Mouse (Mus musculus) thymus, adult 2 months (tissue): ENCODE data around the gene Zglp1. TPM values are rescaled to one million over a fixed set of nuclear protein-coding genes. Genes with fewer than 3 reads are reported as not detected.

Experiments
- DNase-seq: peaks from one replicate; pipeline ENCODE4 v3.0.0; 2021
- H3K27ac ChIP-seq: fragments of 200-500 bp; 2 replicates; pipeline ENCODE4 v1.5.1; 2012; ENCODE audit warnings: low read length, control low read depth; ENCODE audit not compliant: control insufficient read depth, insufficient read depth
- H3K27me3 ChIP-seq: fragments of 200-500 bp; 2 replicates; pipeline ENCODE4 v1.6.1; 2012; ENCODE audit warnings: mild to moderate bottlenecking, low read length, moderate library complexity, mixed read lengths; ENCODE audit not compliant: control insufficient read depth, insufficient read depth
- H3K36me3 ChIP-seq: fragments of 200-500 bp; 2 replicates; pipeline ENCODE4 v1.6.1; 2012; ENCODE audit warnings: mild to moderate bottlenecking, low read length, moderate library complexity; ENCODE audit not compliant: control insufficient read depth, insufficient read depth
- H3K4me1 ChIP-seq: fragments of 200-500 bp; replicated peaks from 2 replicates; pipeline ENCODE4 v1.6.1; 2012; ENCODE audit warnings: low read length; ENCODE audit not compliant: control insufficient read depth, insufficient read depth
- H3K4me3 ChIP-seq: fragments of 200-500 bp; 2 replicates; pipeline ENCODE4 v1.5.1; 2012; ENCODE audit warnings: mild to moderate bottlenecking, low read length, control low read depth, moderate library complexity; ENCODE audit not compliant: control insufficient read depth, insufficient read depth
- CTCF ChIP-seq: fragments of 200-500 bp; IDR thresholded peaks from 2 replicates; pipeline ENCODE4 v1.5.1; 2012; ENCODE audit warnings: mild to moderate bottlenecking, control low read depth, low read length, moderate library complexity, borderline replicate concordance; ENCODE audit not compliant: control insufficient read depth, poor library complexity, insufficient read depth; ENCODE audit errors: extremely low read depth
- POLR2A ChIP-seq: fragments of 200-500 bp; IDR thresholded peaks from 2 replicates; pipeline ENCODE4 v1.6.1; 2012; ENCODE audit warnings: mild to moderate bottlenecking, low read length, control low read depth, moderate library complexity; ENCODE audit not compliant: control insufficient read depth, poor library complexity, insufficient read depth; ENCODE audit errors: extremely low read depth
- WGBS: fragments of 180-500 bp; shearing (Covaris S2); methylation state at CpG from one replicate; pipeline ENCODE4 v1.1.7; 2018; 5-methylcytosine and 5-hydroxymethylcytosine counted together
- polyA plus RNA-seq: library from polyadenylated mRNA; depleted of rRNA; stranded (reverse); fragments of >200 nt; gene quantifications from 2 replicates; pipeline ENCODE4 v1.2.3, GENCODE M21; 2012

The Zglp1 gene
- polyA plus RNA-seq, 1 experiment, result 1.1 TPM

GRCm38 (mm10) chr9:21091707-21092320 lies 24.9 kb upstream of the Zglp1 start, which contains the start of the genes Gm38431 and Raver1:
TSS of gene Gm38431 (minus strand) at chr9:21091997.
TSS of gene Raver1 (minus strand) at chr9:21092008.
- Histone ChIP-seq H3K4me3 (peak within 1 kb of the TSS; percentile 77), H3K4me1 (peaks cover 13% of the 10 kb centered on the region), H3K36me3 (peaks cover 24% of the 10 kb centered on the region), H3K27me3 (no peaks in the 10 kb centered on the region), H3K27ac (peak within 1 kb of the TSS; percentile 17; the same call in 1 of the 2 replicates)
- DNase-seq, result peak; percentile 97
- TF ChIP-seq POLR2A, result peak; percentile 87
- no peak for TF ChIP-seq CTCF
- under 1% methylated on average over 54 of the region's 54 CpGs for WGBS

- Histone ChIP-seq H3K4me3 (peak overlapping the region; percentile 77), H3K27me3 (no peaks in the 10 kb centered on the region), H3K27ac (no peak overlapping the region), H3K4me1 (peaks cover 13% of the 10 kb centered on the region), H3K36me3 (peaks cover 31% of the 10 kb centered on the region)
- WGBS, result 2% methylated on average over 24 of the region's 24 CpGs
- peak; percentile 13 for DNase-seq
- no peak for TF ChIP-seq POLR2A
- TF ChIP-seq CTCF, result no peak
Measured at GRCm38 (mm10) chr9:21090972-21091706, 24.2 kb upstream of the Zglp1 start.

GRCm38 (mm10) chr9:21090537-21090936 lies 23.6 kb upstream of the Zglp1 start:
- Histone ChIP-seq H3K27me3 (no peaks in the 10 kb centered on the region), H3K36me3 (peaks cover 37% of the 10 kb centered on the region), H3K27ac (no peak overlapping the region), H3K4me3 (no peak overlapping the region), H3K4me1 (peaks cover 13% of the 10 kb centered on the region)
- DNase-seq, result no peak
- 100% methylated on average over 1 of the region's 1 CpGs for WGBS
- no peak for TF ChIP-seq POLR2A
- TF ChIP-seq CTCF, result no peak

GRCm38 (mm10) chr9:21083324-21083723 lies 16.4 kb upstream of the Zglp1 start:
- WGBS, result 98% methylated on average over 3 of the region's 3 CpGs
- peaks cover 80% of the 10 kb centered on the region for H3K36me3 ChIP-seq

GRCm38 (mm10) chr9:21081127-21081526 lies 14.2 kb upstream of the Zglp1 start:
- H3K4me1 ChIP-seq, result no peaks in the 10 kb centered on the region
- no peaks in the 10 kb centered on the region for H3K27me3 ChIP-seq
- no peak overlapping the region for H3K4me3 ChIP-seq
- no peak for DNase-seq
- H3K27ac ChIP-seq, result no peak overlapping the region
- H3K36me3 ChIP-seq, result peaks cover 86% of the 10 kb centered on the region
- WGBS, result 97% methylated on average over 9 of the region's 9 CpGs
- TF ChIP-seq POLR2A (no peak), CTCF (no peak)

More at GRCm38 (mm10) chr9:21083324-21083723, 16.4 kb upstream of the Zglp1 start:
- Histone ChIP-seq H3K27me3 (no peaks in the 10 kb centered on the region), H3K4me3 (no peak overlapping the region), H3K27ac (no peak overlapping the region), H3K4me1 (no peaks in the 10 kb centered on the region)
- TF ChIP-seq POLR2A (no peak), CTCF (no peak)
- no peak for DNase-seq

GRCm38 (mm10) chr9:21075625-21076024 lies 8.7 kb upstream of the Zglp1 start:
- H3K27me3 ChIP-seq, result no peaks in the 10 kb centered on the region
- H3K4me3 ChIP-seq, result no peak overlapping the region
- TF ChIP-seq CTCF, result no peak
- TF ChIP-seq POLR2A, result no peak
- peaks cover 55% of the 10 kb centered on the region for H3K36me3 ChIP-seq
- no peak for DNase-seq
- no peak overlapping the region for H3K27ac ChIP-seq
- peaks cover 4% of the 10 kb centered on the region; the same call in 1 of the 2 replicates for H3K4me1 ChIP-seq
- WGBS, result 100% methylated on average over 3 of the region's 3 CpGs
